Mouse (Mus musculus): ENCODE measurements around the gene Psen1.

The Psen1 gene

DNA sequence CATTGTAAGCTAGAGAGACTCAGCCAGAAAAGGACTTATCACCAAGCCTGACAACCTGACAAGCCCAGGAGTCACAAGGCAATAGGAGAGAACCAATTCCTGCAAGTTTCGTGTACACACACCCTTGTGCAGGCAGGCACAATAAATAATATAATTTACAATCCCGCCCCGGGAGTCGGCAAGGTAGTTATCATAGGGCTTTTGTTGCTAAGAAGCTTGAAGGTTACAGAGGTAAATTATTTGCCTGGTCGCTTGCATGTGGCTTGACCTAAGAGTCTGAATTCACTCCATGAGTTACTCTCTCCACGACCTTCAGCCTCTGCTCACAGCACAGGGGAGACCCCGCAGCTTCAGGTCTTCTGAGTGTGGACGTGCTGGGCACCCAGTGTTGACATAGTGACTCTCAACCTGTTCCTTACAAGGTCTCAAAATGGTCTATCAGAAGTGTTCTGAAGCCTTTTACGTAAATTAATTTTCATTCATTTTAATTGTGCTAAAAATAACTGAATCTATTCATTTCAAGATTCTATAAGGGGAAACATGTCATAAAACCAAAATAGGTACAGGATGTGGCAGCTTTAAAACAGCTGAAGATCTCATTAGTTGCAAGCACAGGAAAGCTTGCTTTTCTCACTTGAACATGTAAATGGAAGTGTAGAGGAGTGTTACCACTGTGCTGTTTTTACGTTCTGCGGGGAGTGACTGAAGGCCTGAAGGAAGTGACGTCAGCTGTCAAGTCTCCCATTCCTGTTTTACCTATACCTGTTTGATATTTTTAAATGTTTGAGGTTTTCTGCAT, 38.8 kb downstream of the Psen1 start:
- DNase-seq (ENCODE audit: low spot score in 2 of 2): no peak

DNA sequence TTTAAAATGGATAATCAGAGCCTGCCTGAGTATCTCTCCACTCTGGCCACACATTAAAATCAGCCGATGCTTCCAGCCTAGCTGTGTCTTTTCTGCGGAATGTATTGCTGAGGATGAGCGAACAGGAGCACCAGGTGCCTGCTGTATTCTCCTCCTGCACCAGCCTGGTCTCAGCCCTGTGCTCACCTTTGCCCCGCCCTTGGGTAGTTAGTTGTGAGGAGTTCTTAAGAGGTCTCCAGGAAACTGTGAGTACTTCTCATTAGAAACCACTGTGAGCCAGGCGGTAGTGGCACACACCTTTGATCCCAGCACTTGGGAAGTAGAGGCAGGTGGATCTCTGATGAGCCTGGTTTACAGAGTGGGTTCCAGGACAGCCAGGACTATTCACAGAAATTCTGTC, 44.3 kb downstream of the Psen1 start:
- no peak for DNase-seq (ENCODE audit: low spot score in 2 of 2)

DNA sequence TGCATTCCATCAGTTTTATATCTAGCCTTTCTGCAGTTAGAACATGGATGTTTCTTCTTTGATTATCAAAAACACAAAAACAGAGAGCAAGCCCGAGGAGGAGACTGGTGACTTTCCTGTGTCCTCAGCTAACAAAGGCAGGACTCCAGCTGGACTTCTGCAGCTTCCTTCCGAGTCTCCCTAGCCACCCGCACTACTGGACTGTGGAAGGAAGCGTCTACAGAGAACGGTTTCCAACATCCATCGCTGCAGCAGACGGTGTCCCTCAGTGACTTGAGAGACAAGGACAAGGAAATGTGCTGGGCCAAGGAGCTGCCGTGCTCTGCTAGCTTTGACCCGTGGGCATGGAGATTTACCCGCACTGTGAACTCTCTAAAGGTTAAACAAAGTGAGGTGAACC, 46.1 kb downstream of the Psen1 start:
- DNase-seq (ENCODE audit: low spot score in 2 of 2): no peak

DNA sequence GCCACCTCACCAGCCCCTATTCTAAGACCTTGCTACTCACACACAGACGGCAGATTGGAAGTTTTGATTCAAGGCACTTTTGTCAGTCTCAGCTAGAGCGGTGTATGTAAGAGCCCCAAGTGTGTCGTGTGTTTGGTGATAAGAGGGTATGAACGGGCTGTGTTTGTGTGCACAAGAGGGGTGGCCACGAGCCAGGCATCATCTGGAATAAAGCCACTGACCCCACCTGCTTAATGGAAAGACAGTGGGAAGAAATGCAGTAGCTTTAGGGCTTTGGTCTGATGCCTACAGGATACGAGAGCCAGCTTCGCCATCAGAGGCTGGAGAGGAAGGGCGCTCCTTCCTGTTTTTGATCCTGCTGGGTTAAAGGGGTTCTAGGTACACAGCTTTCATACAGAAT, 48.3 kb downstream of the Psen1 start:
- DNase-seq (ENCODE audit: low spot score in 2 of 2): no peak

DNA sequence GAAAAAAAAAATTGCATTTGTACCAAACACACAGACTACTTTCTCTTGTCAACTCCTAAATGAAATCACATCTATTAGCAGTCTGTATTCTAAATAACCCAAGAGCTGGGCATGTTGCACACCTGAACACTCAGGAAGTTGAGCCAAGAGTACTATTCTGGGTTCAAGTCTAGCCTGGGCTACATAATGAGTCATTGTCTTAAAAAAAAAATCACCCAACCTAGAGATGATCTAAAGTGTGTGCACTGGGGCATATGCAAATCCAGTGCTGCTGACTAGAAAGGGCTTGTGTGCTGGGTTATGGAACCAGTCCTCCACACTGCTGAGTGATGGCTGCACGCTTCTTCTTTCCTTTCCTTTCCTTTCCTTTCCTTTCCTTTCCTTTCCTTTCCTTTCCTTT, 50.7 kb downstream of the Psen1 start:
- DNase-seq (ENCODE audit: low spot score in 2 of 2): no peak

DNA sequence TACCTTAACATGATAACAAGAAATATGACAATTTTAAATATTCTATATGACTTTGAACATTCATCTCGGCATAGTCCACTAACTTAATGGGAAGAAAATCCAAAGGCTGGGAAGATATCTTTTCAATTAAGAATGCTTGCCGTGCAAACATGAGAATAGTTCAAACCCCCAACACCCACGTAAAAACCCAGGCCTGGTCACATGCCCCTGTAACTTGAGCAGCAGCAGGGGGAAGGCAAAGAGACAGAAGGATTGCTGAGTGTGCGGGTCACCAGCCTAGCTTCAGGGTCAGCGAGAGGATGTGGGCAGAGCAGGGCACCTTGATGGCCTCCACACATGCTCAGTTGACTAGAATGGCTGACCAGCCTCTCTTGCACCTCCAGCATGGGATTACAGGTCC, 53.8 kb downstream of the Psen1 start:
- peak in 1 of 2 experiments; percentile 7 for DNase-seq (ENCODE audit: low spot score in 2 of 2)

DNA sequence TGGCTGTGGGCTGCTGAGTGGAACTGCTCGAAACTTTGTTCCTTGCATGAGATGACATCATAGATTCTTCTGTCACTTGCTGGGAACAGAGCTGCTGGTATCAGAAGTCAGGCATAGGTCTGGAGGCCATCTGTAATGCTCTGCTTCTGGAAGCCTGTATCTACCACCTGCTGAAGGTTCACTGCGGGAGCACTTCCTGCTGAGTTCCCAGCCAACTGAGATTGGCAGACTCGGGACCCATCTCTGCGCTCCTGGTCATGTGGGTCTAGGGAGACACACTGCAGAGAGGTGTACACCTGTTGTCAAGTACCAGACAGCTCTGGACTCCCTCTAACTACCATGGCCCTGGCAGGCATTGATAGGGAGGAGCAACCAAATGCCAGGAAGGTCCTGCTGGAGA, 54.9 kb downstream of the Psen1 start:
- DNase-seq (ENCODE audit: low spot score in 2 of 2): no peak

DNA sequence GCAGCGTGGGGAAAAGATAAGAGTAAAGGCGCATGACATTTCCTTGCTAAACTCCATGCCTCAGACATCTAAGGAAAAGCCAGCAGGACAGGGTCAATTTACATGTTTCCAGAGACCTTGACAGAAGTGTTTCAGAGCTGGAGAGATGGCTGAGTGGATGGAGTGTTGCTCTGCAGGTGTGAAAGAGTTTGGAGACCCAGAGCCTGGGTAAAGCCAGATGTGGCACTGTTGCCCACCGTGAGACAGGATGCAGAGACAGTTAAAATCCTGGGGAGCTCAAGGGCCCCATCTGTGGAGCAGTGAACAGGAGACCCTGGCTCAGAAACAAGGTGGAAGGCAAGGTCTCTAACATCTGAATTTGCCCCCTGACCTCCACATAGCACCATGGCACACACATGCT, 55.8 kb downstream of the Psen1 start:
- no peak for DNase-seq (ENCODE audit: low spot score in 2 of 2)

DNA sequence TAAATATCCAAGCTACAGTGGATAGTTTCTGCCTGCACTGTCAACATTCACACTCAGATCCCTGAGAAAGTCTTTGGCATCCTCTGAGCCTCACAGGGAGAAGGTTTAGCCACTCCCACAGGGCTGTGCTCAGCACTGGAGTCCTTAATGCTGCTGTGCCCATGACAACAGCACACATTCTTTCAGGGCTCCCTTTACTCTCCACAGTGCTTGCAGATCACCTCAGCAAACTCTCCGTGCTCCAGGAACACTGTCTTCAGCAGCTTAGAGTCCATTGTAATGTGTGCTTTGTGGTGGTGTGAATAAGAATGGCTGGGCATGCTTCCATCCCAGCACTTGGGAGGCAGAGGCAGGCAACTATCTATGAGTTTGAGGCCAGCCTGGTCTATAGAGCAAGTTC, 61.2 kb downstream of the Psen1 start:
- no peak for DNase-seq (ENCODE audit: low spot score in 2 of 2)

DNA sequence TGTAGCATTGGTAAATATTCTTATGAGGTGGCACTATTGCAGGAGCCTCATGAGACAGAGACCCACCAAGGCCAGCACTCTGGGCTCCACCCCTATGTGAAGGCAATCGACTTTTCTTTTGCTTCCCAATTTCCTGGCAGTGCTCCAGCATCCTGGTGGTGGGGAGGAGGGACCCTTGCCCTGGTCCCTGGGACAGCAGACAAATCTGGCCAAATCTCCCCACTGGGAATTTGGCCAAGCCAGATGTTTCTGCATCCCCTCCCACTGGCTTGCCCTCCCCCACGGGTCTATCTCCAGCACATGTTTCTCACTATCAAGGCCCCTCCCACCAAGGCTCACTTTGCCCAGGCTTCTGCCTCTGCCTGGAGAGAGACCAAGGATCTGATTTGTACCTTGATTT, 64.5 kb downstream of the Psen1 start:
- DNase-seq (ENCODE audit: low spot score in 2 of 2): no peak

DNA sequence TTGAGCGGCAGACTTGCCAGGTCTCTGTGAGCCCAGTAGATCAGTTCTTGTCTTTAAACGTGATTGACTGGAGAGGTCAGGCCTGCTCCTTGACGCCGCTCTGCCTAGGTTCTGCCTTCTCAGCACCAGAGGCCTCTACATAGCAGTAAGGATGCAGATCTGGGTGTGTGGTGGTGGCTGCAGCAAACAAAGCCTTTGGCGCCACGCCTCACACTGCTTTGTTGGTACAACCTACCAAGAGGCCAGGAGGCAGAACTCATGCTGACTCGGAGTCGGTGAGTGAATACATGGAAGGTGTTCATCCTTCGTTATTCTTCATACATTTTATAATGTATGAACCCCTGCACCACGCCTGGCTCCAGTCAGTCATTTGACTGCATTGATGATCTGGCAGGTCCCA, 70.8 kb downstream of the Psen1 start:
- no peak for DNase-seq (ENCODE audit: low spot score in 2 of 2)

DNA sequence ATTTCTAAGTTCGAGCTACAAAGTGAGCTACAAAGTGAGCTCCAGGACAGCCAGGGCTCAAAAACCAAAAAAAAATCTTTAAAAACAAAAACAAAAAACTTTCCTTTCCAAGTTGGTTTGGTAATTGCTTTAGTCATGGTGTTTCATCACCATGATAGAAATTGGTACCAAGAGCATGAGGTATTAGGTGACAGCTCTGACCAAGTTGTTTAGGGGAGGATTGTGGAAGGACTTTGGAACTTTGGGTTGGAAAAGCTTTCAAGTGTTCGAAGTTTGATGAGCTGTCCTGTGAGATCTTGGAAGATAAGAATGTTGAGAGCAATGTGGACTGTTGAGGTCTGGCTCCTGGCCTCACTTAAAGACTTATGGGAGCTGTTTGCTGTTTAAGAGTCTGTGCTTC, 72.2 kb downstream of the Psen1 start:
- no peak for DNase-seq (ENCODE audit: low spot score in 2 of 2)

DNA sequence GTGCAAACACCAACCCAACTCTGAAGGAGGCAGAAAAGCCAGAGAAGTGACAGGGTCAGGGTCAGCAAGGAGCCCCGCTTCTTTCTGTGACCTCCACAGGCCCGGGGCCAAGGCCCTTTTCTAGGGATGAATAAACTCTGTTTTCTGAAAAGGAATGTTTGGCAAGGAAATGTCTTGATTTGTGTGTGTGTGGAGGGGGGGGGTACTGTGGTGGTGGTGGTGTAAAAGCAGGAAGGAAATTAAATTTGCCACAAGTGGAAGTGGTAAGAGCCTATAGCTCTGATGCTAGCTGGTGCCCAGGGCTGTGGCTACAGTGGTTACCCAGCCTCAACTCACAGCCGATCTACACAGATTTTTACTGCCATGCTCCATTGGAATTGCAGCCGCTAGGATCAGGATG, 74.8 kb downstream of the Psen1 start:
- no peak for DNase-seq (ENCODE audit: low spot score in 2 of 2)

DNA sequence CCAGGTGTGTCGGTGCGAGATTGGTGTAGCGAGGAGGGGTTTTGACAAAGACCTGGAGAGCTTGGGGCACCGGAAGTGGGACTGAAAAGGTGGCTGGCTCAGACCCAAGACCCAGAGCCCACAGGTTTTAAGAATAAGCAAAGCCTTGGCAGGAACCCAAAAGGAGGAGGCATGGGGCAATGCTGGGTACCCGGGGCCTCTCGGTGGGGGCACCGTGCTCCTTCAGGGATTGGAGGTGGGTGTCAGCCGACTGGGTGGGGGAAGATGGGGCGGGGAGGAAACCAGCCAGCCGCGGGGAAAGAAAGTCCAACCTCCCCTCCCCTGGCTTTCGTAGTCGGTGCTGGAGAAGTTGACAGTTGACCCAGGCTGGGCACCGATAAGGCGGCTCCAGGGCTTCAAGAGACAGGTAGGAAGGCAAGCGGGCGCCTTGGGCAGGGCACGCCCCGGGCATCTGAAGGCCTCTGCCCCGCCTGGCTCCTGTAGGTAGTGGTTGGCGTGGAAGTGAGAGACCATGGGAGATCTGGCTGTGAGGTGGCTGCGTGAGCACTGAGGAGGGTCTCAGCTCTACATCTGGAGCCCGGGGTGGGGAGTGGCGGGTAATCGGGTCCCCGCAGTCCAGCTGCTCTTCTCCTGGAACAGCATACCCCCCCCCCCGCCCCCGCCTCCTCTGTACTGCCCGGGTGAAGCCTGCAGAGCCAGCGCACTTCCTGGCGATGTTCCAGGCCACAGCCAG, 75.5 kb downstream of the Psen1 start, which contains the start of gene Papln:
TSS of gene Papln (plus strand) at position 324 of the 733 bp plus-strand sequence.
- peak in 1 of 2 experiments; percentile 41 for DNase-seq (ENCODE audit: low spot score in 2 of 2)

DNA sequence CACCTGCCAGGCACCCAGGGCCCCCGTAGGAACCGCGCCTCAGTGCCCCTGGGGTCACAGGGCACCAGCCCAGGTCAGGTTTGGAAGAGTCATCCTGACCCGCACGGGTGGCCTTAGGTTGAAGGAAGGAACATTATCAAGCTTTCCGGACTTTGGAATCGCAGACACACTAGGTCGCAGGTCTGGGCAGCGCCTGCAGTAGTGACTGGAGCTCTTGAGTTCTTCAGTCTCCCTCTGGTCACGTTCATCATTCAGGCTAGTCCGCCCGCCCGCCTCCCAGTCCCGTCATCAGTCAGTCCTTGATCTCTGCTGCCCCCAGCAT, 76.1 kb downstream of the Psen1 start:
- DNase-seq (ENCODE audit: low spot score in 2 of 2): no peak

DNA sequence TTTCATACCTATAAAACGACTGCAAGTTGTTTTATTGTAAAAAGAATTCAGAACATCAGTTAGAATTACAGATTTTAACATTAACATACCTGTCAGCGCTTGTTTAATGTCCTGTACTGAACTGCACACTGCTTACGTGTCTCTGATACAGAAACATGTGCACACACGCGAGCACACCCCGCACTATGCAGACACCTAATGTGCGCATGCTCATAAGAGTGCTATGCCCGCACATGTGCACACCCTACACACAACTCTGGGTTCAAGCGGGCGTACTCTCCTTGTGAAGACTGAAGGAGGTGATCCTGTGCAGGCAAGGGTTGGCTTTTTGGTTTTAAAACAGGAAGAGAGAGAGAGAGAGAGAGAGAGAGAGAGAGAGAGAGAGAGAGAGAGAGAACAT, 76.6 kb downstream of the Psen1 start:
- DNase-seq (ENCODE audit: low spot score in 2 of 2): no peak

DNA sequence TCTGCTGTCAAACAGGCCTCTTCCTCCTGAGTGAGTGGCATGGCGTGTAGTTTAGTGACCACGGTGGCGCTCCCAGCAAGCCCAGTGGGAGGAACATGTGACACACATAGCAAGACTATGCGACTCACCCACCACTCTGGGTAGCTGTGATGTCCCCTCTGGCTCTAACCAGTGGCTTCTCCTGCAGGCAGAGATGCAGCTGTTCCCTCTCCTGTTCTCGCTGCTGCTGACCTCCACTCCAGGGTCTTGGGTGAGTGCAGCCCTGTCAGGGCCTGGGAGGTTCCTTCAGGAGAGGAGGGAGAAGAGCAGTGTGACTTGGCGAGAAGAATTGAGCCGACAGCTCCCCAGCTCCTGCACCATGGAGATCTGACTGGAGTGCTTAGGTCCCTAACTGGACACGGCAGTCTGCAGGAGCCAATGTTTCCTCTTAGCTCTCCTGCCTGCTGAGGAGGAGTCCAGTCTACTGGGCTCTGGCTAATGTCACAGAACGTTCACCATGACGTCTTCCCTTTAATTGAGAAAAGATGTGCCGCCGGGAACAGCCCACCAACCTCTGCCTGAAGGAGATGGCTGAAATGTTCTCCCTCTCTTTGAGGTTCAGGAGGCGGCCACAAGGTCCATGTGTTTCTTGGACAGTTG, 78.1 kb downstream of the Psen1 start:
- no peak for DNase-seq (ENCODE audit: low spot score in 2 of 2)

DNA sequence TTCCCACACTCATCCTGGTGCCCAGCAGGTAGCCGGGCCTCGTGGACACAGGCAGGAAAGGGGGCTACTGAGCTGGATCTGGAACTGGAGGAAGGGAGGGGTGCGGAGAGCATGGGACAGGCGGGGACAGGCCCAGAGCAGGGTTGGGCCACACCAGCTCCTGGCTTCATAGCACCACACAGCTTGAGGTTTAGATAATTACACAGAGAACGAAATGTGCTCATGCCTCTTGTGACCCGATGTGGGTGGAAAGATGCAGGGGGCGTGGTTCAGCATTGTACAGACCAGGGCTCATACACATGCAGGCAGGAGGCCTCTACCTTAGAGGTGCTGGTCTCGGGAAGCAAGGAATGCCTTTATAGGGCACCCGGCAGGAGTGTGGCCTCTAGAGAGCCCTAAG, 79.9 kb downstream of the Psen1 start:
- DNase-seq (ENCODE audit: low spot score in 2 of 2): no peak

DNA sequence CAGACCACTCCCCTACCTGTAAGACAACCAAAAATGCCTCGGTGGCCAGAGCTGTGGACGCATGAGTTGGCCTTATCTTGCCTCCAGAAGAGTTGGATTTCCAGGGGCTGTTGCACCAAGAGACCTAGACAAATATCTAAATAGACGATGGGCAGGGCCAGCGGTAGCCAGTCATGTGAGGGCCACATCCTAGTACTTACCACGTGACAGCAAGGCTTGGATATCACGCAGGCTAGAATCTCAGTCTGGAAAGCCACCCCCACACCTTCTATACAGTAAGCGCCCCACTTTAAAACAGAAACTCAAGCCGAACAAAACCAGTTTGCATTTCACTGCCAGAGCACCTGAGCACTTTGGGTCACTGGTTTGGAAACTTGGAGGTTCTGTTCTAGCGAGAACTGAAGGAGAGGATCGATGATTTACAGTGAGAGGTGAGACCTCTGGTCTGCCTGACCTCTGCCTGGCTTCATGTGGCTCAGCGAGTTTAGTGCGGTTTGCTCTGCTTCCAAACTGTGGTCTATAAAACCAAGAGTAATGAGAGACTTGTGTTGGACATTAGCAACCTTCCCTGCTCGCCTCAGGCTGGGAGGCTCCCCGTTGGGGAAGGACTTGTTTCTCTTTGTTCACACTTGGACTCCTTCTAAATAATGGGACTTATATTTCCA, 80.4 kb downstream of the Psen1 start:
- no peak for DNase-seq (ENCODE audit: low spot score in 2 of 2)

DNA sequence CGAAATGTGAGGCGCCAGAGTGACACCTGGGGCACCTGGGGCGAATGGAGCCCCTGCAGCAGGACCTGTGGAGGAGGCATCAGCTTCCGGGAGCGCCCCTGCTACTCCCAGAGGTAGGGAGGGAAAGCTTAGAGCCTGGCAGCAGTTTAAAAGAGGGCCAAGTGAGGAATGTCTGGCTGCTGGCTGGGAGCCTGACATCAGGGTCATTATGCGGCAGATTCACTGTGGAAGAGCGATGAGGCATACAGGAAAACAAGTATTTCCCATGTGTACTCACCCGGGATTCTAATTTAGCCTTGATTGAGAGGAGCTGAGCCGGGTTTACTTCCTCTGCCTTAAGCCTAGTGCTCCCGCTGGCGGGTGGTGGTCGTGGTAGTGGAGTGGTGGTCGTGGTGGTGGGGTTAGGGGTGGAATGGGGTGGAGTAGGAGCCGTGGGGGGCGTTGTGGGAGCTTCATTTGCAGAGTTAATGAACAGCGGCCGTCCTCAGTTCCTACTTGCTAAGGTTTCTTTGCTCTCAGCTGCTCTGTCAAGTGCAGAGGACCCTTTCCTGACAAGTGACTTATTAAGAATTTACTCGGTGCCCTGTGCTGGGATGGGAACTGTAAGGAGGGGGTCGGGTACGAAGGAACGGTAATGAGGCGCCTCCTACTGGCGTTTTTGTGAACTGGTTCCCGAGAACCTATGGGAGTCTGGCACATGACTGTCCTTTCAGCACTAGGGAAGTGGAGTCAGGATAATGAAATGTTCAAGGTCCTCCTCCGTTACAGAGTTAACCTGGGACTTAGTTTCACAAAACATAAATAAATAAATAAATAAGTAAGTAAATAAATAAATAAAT, 82.7 kb downstream of the Psen1 start:
- DNase-seq (ENCODE audit: low spot score in 2 of 2): peak in 1 of 2 experiments; percentile 60

DNA sequence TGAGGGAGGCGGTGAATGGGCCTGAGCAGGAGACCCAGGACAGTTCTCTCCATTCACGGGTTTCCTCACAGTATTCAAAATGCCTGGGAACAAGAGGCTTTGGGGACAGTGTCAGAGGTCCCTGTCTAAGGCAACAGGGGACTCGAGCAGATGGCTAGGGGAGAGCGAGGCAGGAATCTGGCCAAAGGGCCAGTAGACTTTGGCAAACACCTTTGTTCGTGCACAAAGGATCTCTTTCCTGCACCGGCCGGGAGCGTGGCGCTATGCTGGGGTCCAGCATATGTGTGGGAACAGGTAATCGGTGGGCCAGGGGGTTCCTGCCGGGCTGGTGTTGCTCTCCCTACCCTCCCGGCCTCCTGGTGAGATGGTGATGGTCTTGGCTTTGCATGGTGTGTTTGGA, 87.7 kb downstream of the Psen1 start:
- no peak for DNase-seq (ENCODE audit: low spot score in 2 of 2)

DNA sequence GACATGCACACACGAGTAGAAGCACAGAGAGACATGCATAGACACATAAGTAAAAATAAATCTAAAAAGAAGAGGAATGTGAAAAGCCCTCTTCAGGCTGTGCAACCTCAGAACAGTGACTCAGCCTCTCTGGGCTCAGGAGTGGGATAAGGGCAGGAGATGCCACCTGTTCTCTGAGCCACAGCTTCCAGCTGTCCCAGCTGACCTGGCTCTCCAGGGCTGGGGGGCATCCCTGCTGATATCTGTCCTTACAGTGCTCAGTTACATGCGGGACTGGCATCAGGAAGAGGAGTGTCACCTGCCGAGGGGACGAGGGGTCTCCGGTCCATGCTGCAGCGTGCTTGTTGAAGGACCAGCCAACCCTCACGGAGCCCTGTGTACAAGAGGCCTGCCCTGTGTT, 88.8 kb downstream of the Psen1 start:
- no peak for DNase-seq (ENCODE audit: low spot score in 2 of 2)

Measured in spleen, postnatal 10 days (tissue).